Mouse (Mus musculus) forebrain, embryonic 10.5 days (tissue): ENCODE data around the gene Snapc1. TPM values are rescaled to one million over a fixed set of nuclear protein-coding genes. Genes with fewer than 3 reads are reported as not detected.

Experiments
- DNase-seq: peaks from one replicate; pipeline ENCODE4 v3.0.0-alpha.2; 2017; ENCODE audit warnings: low spot score; ENCODE audit errors: extremely low spot score
- H3K27ac ChIP-seq: fragments of 300-500 bp; sonication (generic); 2 replicates; pipeline ENCODE4 v1.5.1; 2016; ENCODE audit warnings: mild to moderate bottlenecking
- H3K27me3 ChIP-seq: fragments of 300-500 bp; sonication (generic); 2 replicates; pipeline ENCODE4 v1.6.1; 2016; ENCODE audit warnings: mild to moderate bottlenecking; ENCODE audit not compliant: poor library complexity, severe bottlenecking
- H3K36me3 ChIP-seq: fragments of 300-500 bp; sonication (generic); replicated peaks from 2 replicates; pipeline ENCODE4 v1.6.1; 2016; ENCODE audit warnings: mild to moderate bottlenecking, moderate library complexity
- H3K4me1 ChIP-seq: fragments of 300-500 bp; sonication (generic); 2 replicates; pipeline ENCODE4 v1.6.1; 2016
- H3K4me3 ChIP-seq: fragments of 300-500 bp; sonication (generic); 2 replicates; pipeline ENCODE4 v1.5.1; 2016; ENCODE audit warnings: mild to moderate bottlenecking, moderate library complexity
- H3K9me3 ChIP-seq: fragments of 300-500 bp; sonication (generic); 2 replicates; pipeline ENCODE4 v1.6.1; 2016; ENCODE audit warnings: mild to moderate bottlenecking, moderate library complexity
- WGBS: fragments of 180-500 bp; shearing (Covaris S2); methylation state at CpG from one replicate; pipeline ENCODE4 v1.1.7; 2016; 5-methylcytosine and 5-hydroxymethylcytosine counted together
- polyA plus RNA-seq: library from polyadenylated mRNA; unstranded; fragments of >200 nt; fragmentation: Nextera tagmentation; extraction: Ambion mirVana; gene quantifications from 2 replicates; pipeline ENCODE4 v1.2.1, GENCODE M21; 2016

Gene Snapc1
- 23.3 and 23.9 TPM in 2 replicates for polyA plus RNA-seq

- peak; percentile 98 for DNase-seq
- H3K4me1 ChIP-seq, result peaks cover 12% of the 10 kb centered on the region
- WGBS, result 1% methylated on average over 60 of the region's 60 CpGs
- H3K27ac ChIP-seq, result peak within 1 kb of the TSS; percentile 90
- peaks cover 26% of the 10 kb centered on the region for H3K36me3 ChIP-seq
- no peaks in the 10 kb centered on the region for H3K9me3 ChIP-seq
- H3K27me3 ChIP-seq, result no peaks in the 10 kb centered on the region
- peak within 1 kb of the TSS; percentile 89 for H3K4me3 ChIP-seq
These were observed at the start of gene Snapc1 for GRCm38 (mm10) chr12:73964291-73965281. Snapc1 (plus strand) TSS chr12:73964481.

GRCm38 (mm10) chr12:73918479-73918878, 45.8 kb upstream of the Snapc1 start:
- WGBS, result 93% methylated on average over 5 of the region's 5 CpGs
- no peaks in the 10 kb centered on the region for H3K4me1 ChIP-seq
- H3K36me3 ChIP-seq, result no peaks in the 10 kb centered on the region
- H3K27ac ChIP-seq, result no peak overlapping the region
- DNase-seq, result no peak
- H3K27me3 ChIP-seq, result no peaks in the 10 kb centered on the region
- H3K4me3 ChIP-seq, result no peak overlapping the region
- H3K9me3 ChIP-seq, result no peaks in the 10 kb centered on the region

- H3K9me3 ChIP-seq, result no peaks in the 10 kb centered on the region
- no peak overlapping the region for H3K27ac ChIP-seq
- H3K4me3 ChIP-seq, result no peak overlapping the region
- H3K4me1 ChIP-seq, result no peaks in the 10 kb centered on the region
- 88% methylated on average over 3 of the region's 3 CpGs for WGBS
- peaks cover 89% of the 10 kb centered on the region for H3K36me3 ChIP-seq
- DNase-seq, result no peak
- no peaks in the 10 kb centered on the region for H3K27me3 ChIP-seq
These were observed 34.0 kb upstream of the Snapc1 start for GRCm38 (mm10) chr12:73930266-73930665.

- 55% methylated on average over 5 of the region's 5 CpGs for WGBS
- Histone ChIP-seq H3K36me3 (peaks cover 99% of the 10 kb centered on the region), H3K4me3 (no peak overlapping the region), H3K9me3 (no peaks in the 10 kb centered on the region), H3K27me3 (no peaks in the 10 kb centered on the region), H3K4me1 (no peaks in the 10 kb centered on the region), H3K27ac (no peak overlapping the region)
- DNase-seq, result no peak
These were observed 33.0 kb upstream of the Snapc1 start for GRCm38 (mm10) chr12:73931274-73931673.

GRCm38 (mm10) chr12:73934528-73934927, 29.8 kb upstream of the Snapc1 start:
- Histone ChIP-seq H3K36me3 (peaks cover 99% of the 10 kb centered on the region), H3K27ac (no peak overlapping the region), H3K4me3 (no peak overlapping the region), H3K27me3 (no peaks in the 10 kb centered on the region), H3K9me3 (no peaks in the 10 kb centered on the region), H3K4me1 (no peaks in the 10 kb centered on the region)
- no peak for DNase-seq
- 84% methylated on average over 2 of the region's 2 CpGs for WGBS

GRCm38 (mm10) chr12:73937353-73937752, 26.9 kb upstream of the Snapc1 start, which contains the start of gene Gm49321:
Gm49321 (plus strand) TSS chr12:73937653.
- no peak for DNase-seq
- WGBS, result 92% methylated on average over 1 of the region's 1 CpGs
- Histone ChIP-seq H3K9me3 (no peaks in the 10 kb centered on the region), H3K4me1 (no peaks in the 10 kb centered on the region), H3K4me3 (no peak within 1 kb of the TSS), H3K36me3 (peaks cover 99% of the 10 kb centered on the region), H3K27ac (no peak within 1 kb of the TSS), H3K27me3 (no peaks in the 10 kb centered on the region)

- 95% methylated on average over 6 of the region's 6 CpGs for WGBS
These were observed 24.7 kb upstream of the Snapc1 start for GRCm38 (mm10) chr12:73939542-73939941.

GRCm38 (mm10) chr12:73948415-73948814, 15.9 kb upstream of the Snapc1 start:
- WGBS, result 90% methylated on average over 4 of the region's 4 CpGs
- Histone ChIP-seq H3K4me1 (peaks cover 22% of the 10 kb centered on the region), H3K27ac (no peak overlapping the region), H3K4me3 (no peak overlapping the region), H3K36me3 (peaks cover 45% of the 10 kb centered on the region), H3K27me3 (peaks cover 7% of the 10 kb centered on the region; the same call in 1 of the 2 replicates), H3K9me3 (no peaks in the 10 kb centered on the region)
- DNase-seq, result no peak

More at GRCm38 (mm10) chr12:73939542-73939941, 24.7 kb upstream of the Snapc1 start:
- no peak overlapping the region for H3K4me3 ChIP-seq
- no peaks in the 10 kb centered on the region for H3K27me3 ChIP-seq
- peaks cover 98% of the 10 kb centered on the region for H3K36me3 ChIP-seq
- no peak for DNase-seq
- H3K27ac ChIP-seq, result no peak overlapping the region
- H3K9me3 ChIP-seq, result no peaks in the 10 kb centered on the region
- H3K4me1 ChIP-seq, result no peaks in the 10 kb centered on the region

- Histone ChIP-seq H3K9me3 (no peaks in the 10 kb centered on the region), H3K27ac (peak overlapping the region; percentile 84), H3K4me1 (peaks cover 27% of the 10 kb centered on the region), H3K4me3 (peak overlapping the region; percentile 56), H3K27me3 (peaks cover 7% of the 10 kb centered on the region; the same call in 1 of the 2 replicates), H3K36me3 (peaks cover 34% of the 10 kb centered on the region)
- WGBS, result 5% methylated on average over 46 of the region's 46 CpGs
- peak; percentile 49 for DNase-seq
These were observed 14.8 kb upstream of the Snapc1 start for GRCm38 (mm10) chr12:73949318-73950058.

GRCm38 (mm10) chr12:73952879-73953278, 11.4 kb upstream of the Snapc1 start:
- H3K27ac ChIP-seq, result peak overlapping the region; percentile 72
- 8% methylated on average over 15 of the region's 15 CpGs for WGBS

GRCm38 (mm10) chr12:73953420-73954186, 10.7 kb upstream of the Snapc1 start:
- no peaks in the 10 kb centered on the region for H3K9me3 ChIP-seq
- DNase-seq, result no peak
- H3K4me1 ChIP-seq, result peaks cover 25% of the 10 kb centered on the region
- H3K36me3 ChIP-seq, result peaks cover 1% of the 10 kb centered on the region; the same call in 1 of the 2 replicates
- peak overlapping the region; percentile 72; the same call in 1 of the 2 replicates for H3K27ac ChIP-seq
- H3K27me3 ChIP-seq, result peaks cover 2% of the 10 kb centered on the region; the same call in 1 of the 2 replicates
- H3K4me3 ChIP-seq, result peak overlapping the region; percentile 47
- WGBS, result 47% methylated on average over 14 of the region's 14 CpGs

More at GRCm38 (mm10) chr12:73952879-73953278, 11.4 kb upstream of the Snapc1 start:
- Histone ChIP-seq H3K4me3 (peak overlapping the region; percentile 47), H3K27me3 (peaks cover 7% of the 10 kb centered on the region; the same call in 1 of the 2 replicates), H3K36me3 (peaks cover 6% of the 10 kb centered on the region; the same call in 1 of the 2 replicates), H3K4me1 (peaks cover 27% of the 10 kb centered on the region), H3K9me3 (no peaks in the 10 kb centered on the region)
- peak; percentile 62 for DNase-seq

GRCm38 (mm10) chr12:73954785-73955184, 9.5 kb upstream of the Snapc1 start:
- no peaks in the 10 kb centered on the region for H3K27me3 ChIP-seq
- no peaks in the 10 kb centered on the region for H3K9me3 ChIP-seq
- H3K4me1 ChIP-seq, result peaks cover 15% of the 10 kb centered on the region
- WGBS, result 85% methylated on average over 5 of the region's 5 CpGs
- H3K27ac ChIP-seq, result no peak overlapping the region
- H3K36me3 ChIP-seq, result no peaks in the 10 kb centered on the region
- no peak for DNase-seq
- H3K4me3 ChIP-seq, result no peak overlapping the region
